Mouse (Mus musculus) liver, postnatal 0 days (tissue): Measurements from ENCODE around the gene Atp1a1.

Experiments used
- CTCF ChIP-seq: sonication (generic); IDR thresholded peaks from 2 replicates; pipeline ENCODE4 v1.5.1; 2016; ENCODE audit warnings: antibody characterized with exemption, low read depth
- EP300 ChIP-seq: IDR thresholded peaks from 2 replicates; pipeline ENCODE4 v1.6.1; 2016; ENCODE audit warnings: antibody characterized with exemption, low read depth, mild to moderate bottlenecking

GRCm38 (mm10) chr3:101556712-101557111 is 47.8 kb downstream of the Atp1a1 start:
- no peak for TF ChIP-seq CTCF
- TF ChIP-seq EP300: no peak
